8 mouse cellular contexts compared by ENCODE assay signal in genomic region chr2:130246912-130247311, GRCm38 (mm10). TPM values are rescaled to one million over a fixed set of nuclear protein-coding genes. Genes with fewer than 3 reads are reported as not detected.
DNase-seq lines count a peak whose midpoint lies in the region; ATAC-seq lines count a peak whose summit lies in the region.

No protein-coding gene starts in this region.

- no peak overlapping the region for H3K4me3 ChIP-seq in limb, embryonic 11.5 days (ENCODE audit: low read depth, low read length)
- H3K4me3 ChIP-seq in limb, embryonic 10.5 days: no peak overlapping the region

- no peak for ATAC-seq in cerebellum, adult (ENCODE audit: insufficient number of reproducible peaks, low FRiP score, low TSS enrichment)
- ATAC-seq in limb, embryonic 11.5 days (ENCODE audit: insufficient number of reproducible peaks, low FRiP score, low TSS enrichment, low read depth): no peak

- no peaks in the 10 kb centered on the region for H3K4me1 ChIP-seq in limb, embryonic 11.5 days (ENCODE audit: control insufficient read depth, insufficient read depth, low read length)
- H3K4me1 ChIP-seq in limb, embryonic 10.5 days: no peaks in the 10 kb centered on the region

- no peak overlapping the region for H3K4me2 ChIP-seq in limb, embryonic 11.5 days (ENCODE audit: low read depth, severe bottlenecking)

- DNase-seq in cerebellum, adult 9-10 months: peak; percentile 30
- DNase-seq in limb, embryonic 11.5 days (ENCODE audit: low spot score): peak; percentile 31
- DNase-seq in limb, embryonic 10.5 days (ENCODE audit: low spot score): no peak
- DNase-seq in R1 (ENCODE audit: low read depth, low spot score): peak; percentile 56
- DNase-seq in fibroblast of lung, adult 2 months (ENCODE audit: low read depth): peak; percentile 6
- peak; percentile 73 for DNase-seq in lung, postnatal 36 days
- no peak for DNase-seq in gastrocnemius, postnatal 10 days

- no peak overlapping the region for H3K9ac ChIP-seq in limb, embryonic 11.5 days (ENCODE audit: low read length)

- no peaks in the 10 kb centered on the region for H3K36me3 ChIP-seq in limb, embryonic 11.5 days (ENCODE audit: control insufficient read depth, insufficient read depth, low read length)
- no peaks in the 10 kb centered on the region for H3K36me3 ChIP-seq in limb, embryonic 10.5 days

- no peaks in the 10 kb centered on the region for H3K27me3 ChIP-seq in limb, embryonic 11.5 days (ENCODE audit: control insufficient read depth, insufficient read depth, low read length)
- H3K27me3 ChIP-seq in limb, embryonic 10.5 days (ENCODE audit: low read depth, poor library complexity, severe bottlenecking): no peaks in the 10 kb centered on the region

- 45% methylated on average over 9 of the region's 9 CpGs for WGBS in limb, embryonic 11.5 days
- WGBS in limb, embryonic 10.5 days: 48% methylated on average over 9 of the region's 9 CpGs

- no peaks in the 10 kb centered on the region for H3K9me3 ChIP-seq in limb, embryonic 11.5 days (ENCODE audit: control insufficient read depth, low read length)
- no peaks in the 10 kb centered on the region for H3K9me3 ChIP-seq in limb, embryonic 10.5 days (replicated peaks)

- H3K27ac ChIP-seq in limb, embryonic 11.5 days (replicated peaks; ENCODE audit: low read depth, low read length): no peak overlapping the region
- no peak overlapping the region for H3K27ac ChIP-seq in limb, embryonic 10.5 days

RNA-seq across cellular contexts. Expression of gene Nop56, which starts 27.3 kb away (rescaled TPM):
- 383 and 407 TPM in 2 replicates for polyA plus RNA-seq in limb, embryonic 11.5 days (2014; fragmentation: Nextera tagmentation; extraction: Ambion mirVana)
- 440 and 499 TPM in 2 replicates for polyA plus RNA-seq in limb, embryonic 10.5 days (2016; fragmentation: Nextera tagmentation; extraction: Ambion mirVana)
- 10 to 100 TPM; 46.8 to 54.5 TPM for total RNA-seq in gastrocnemius, postnatal 10 days (2021)

RNA-seq across cellular contexts. Expression of gene Idh3b, which starts 37.4 kb away (rescaled TPM):
- 145 and 148 TPM in 2 replicates for polyA plus RNA-seq in limb, embryonic 11.5 days (2014; fragmentation: Nextera tagmentation; extraction: Ambion mirVana)
- polyA plus RNA-seq in limb, embryonic 10.5 days (2016; fragmentation: Nextera tagmentation; extraction: Ambion mirVana): 136 and 140 TPM in 2 replicates
- total RNA-seq in gastrocnemius, postnatal 10 days (2021): 100 to 1,000 TPM; 365 to 419 TPM

RNA-seq across cellular contexts. Expression of gene Ebf4, which starts 48.1 kb away (rescaled TPM):
- 1.8 and 2.1 TPM in 2 replicates for polyA plus RNA-seq in limb, embryonic 11.5 days (2014; fragmentation: Nextera tagmentation; extraction: Ambion mirVana)
- 0.34 and 0.90 TPM in 2 replicates for polyA plus RNA-seq in limb, embryonic 10.5 days (2016; fragmentation: Nextera tagmentation; extraction: Ambion mirVana)
- 1 to 10 TPM; 1.5 to 1.9 TPM for total RNA-seq in gastrocnemius, postnatal 10 days (2021)

RNA-seq across cellular contexts. Expression of gene Tmc2, which starts 51.9 kb away (rescaled TPM):
- not detected in 2 replicates for polyA plus RNA-seq in limb, embryonic 11.5 days (2014; fragmentation: Nextera tagmentation; extraction: Ambion mirVana)
- polyA plus RNA-seq in limb, embryonic 10.5 days (2016; fragmentation: Nextera tagmentation; extraction: Ambion mirVana): not detected in 2 replicates
- total RNA-seq in gastrocnemius, postnatal 10 days (2021): not detected

Comparison
In these comparisons a context has a peak if more than half of its experiments do, and no peak if none do; other contexts are left out.
1. DNase-seq: peak in cerebellum, adult 9-10 months (single experiment), limb, embryonic 11.5 days (single experiment), R1 (single experiment), fibroblast of lung, adult 2 months (single experiment) and lung, postnatal 36 days (single experiment); none in limb, embryonic 10.5 days (single experiment) and gastrocnemius, postnatal 10 days (single experiment).